7 mouse cellular contexts compared by ENCODE assay signal in genomic region chr4:116491119-116491536, GRCm38 (mm10). TPM values are rescaled to one million over a fixed set of nuclear protein-coding genes. Genes with fewer than 3 reads are reported as not detected.
DNase-seq lines count a peak whose midpoint lies in the region; ATAC-seq and TF ChIP-seq lines count a peak whose summit lies in the region.

No protein-coding gene starts in this region.

- peak; percentile 54 for DNase-seq in midbrain, embryonic 14.5 days
- DNase-seq in midbrain, embryonic 11.5 days (ENCODE audit: low spot score, missing footprints): no peak
- DNase-seq in kidney, adult 11 months: peak; percentile 26
- peak; percentile 90 for DNase-seq in lung, postnatal 36 days
- DNase-seq in embryo, embryonic 11 days: no peak

- H3K36me3 ChIP-seq in midbrain, embryonic 14.5 days (ENCODE audit: control insufficient read depth, insufficient read depth, low read length): no peaks in the 10 kb centered on the region
- no peaks in the 10 kb centered on the region for H3K36me3 ChIP-seq in midbrain, embryonic 11.5 days (ENCODE audit: control insufficient read depth, insufficient read depth, low read length)
- no peaks in the 10 kb centered on the region for H3K36me3 ChIP-seq in midbrain, embryonic 13.5 days

- no peak for TF ChIP-seq CTCF in embryonic fibroblast, embryonic 13.5 days (IDR thresholded peaks at IDR 0.05; ENCODE audit: borderline replicate concordance, insufficient read depth, low read length)

- 71% methylated on average over 2 of the region's 2 CpGs for WGBS in midbrain, embryonic 14.5 days
- 77% methylated on average over 2 of the region's 2 CpGs for WGBS in midbrain, embryonic 11.5 days
- 60% methylated on average over 2 of the region's 2 CpGs for WGBS in midbrain, embryonic 13.5 days

- H3K9ac ChIP-seq in midbrain, embryonic 14.5 days (replicated peaks; ENCODE audit: low read length): no peak overlapping the region
- H3K9ac ChIP-seq in midbrain, embryonic 11.5 days (ENCODE audit: low read length): no peak overlapping the region
- no peak overlapping the region for H3K9ac ChIP-seq in midbrain, embryonic 13.5 days (replicated peaks)

- no peak for TF ChIP-seq POLR2A in embryonic fibroblast, embryonic 13.5 days (IDR thresholded peaks at IDR 0.05; ENCODE audit: low read depth, low read length)

- ATAC-seq in midbrain, embryonic 14.5 days (ENCODE audit: low FRiP score, low TSS enrichment): no peak
- no peak for ATAC-seq in midbrain, embryonic 11.5 days (ENCODE audit: low FRiP score)
- no peak for ATAC-seq in midbrain, embryonic 13.5 days

- H3K27ac ChIP-seq in midbrain, embryonic 14.5 days (replicated peaks; ENCODE audit: low read depth, low read length): peak overlapping the region; percentile 17; the same call in 1 of the 2 replicates
- H3K27ac ChIP-seq in midbrain, embryonic 11.5 days (ENCODE audit: low read depth, low read length): no peak overlapping the region
- H3K27ac ChIP-seq in embryonic fibroblast, embryonic 13.5 days (ENCODE audit: insufficient read depth, low read length): peak overlapping the region; percentile 65
- H3K27ac ChIP-seq in midbrain, embryonic 13.5 days: no peak overlapping the region

- no peaks in the 10 kb centered on the region for H3K4me1 ChIP-seq in midbrain, embryonic 14.5 days (ENCODE audit: control insufficient read depth, insufficient read depth, low read length)
- H3K4me1 ChIP-seq in midbrain, embryonic 11.5 days (ENCODE audit: control insufficient read depth, insufficient read depth, low read length): no peaks in the 10 kb centered on the region
- peaks cover 2% of the 10 kb centered on the region for H3K4me1 ChIP-seq in embryonic fibroblast, embryonic 13.5 days (ENCODE audit: control insufficient read depth, insufficient read depth, low read length)
- no peaks in the 10 kb centered on the region for H3K4me1 ChIP-seq in midbrain, embryonic 13.5 days (replicated peaks)

- 0 out of 2 replicates have a peak, but pooled peaks cover 3% of the 10 kb centered on the region for H3K9me3 ChIP-seq in midbrain, embryonic 14.5 days (ENCODE audit: control insufficient read depth, low read length)
- H3K9me3 ChIP-seq in midbrain, embryonic 11.5 days (ENCODE audit: control insufficient read depth, low read length): no peaks in the 10 kb centered on the region
- no peaks in the 10 kb centered on the region for H3K9me3 ChIP-seq in midbrain, embryonic 13.5 days

- no peak overlapping the region for H3K4me2 ChIP-seq in midbrain, embryonic 14.5 days (ENCODE audit: low read length)
- no peak overlapping the region for H3K4me2 ChIP-seq in midbrain, embryonic 11.5 days
- no peak overlapping the region for H3K4me2 ChIP-seq in midbrain, embryonic 13.5 days (replicated peaks)

- no peak overlapping the region for H3K4me3 ChIP-seq in midbrain, embryonic 14.5 days (replicated peaks; ENCODE audit: low read depth, low read length)
- no peak overlapping the region for H3K4me3 ChIP-seq in midbrain, embryonic 11.5 days (ENCODE audit: low read depth, low read length)
- no peak overlapping the region for H3K4me3 ChIP-seq in embryonic fibroblast, embryonic 13.5 days (ENCODE audit: insufficient read depth, low read length)
- H3K4me3 ChIP-seq in midbrain, embryonic 13.5 days (replicated peaks): no peak overlapping the region

- H3K27me3 ChIP-seq in midbrain, embryonic 14.5 days (ENCODE audit: control insufficient read depth, insufficient read depth, low read length): no peaks in the 10 kb centered on the region
- no peaks in the 10 kb centered on the region for H3K27me3 ChIP-seq in midbrain, embryonic 11.5 days (ENCODE audit: control insufficient read depth, insufficient read depth, low read length)
- no peaks in the 10 kb centered on the region for H3K27me3 ChIP-seq in midbrain, embryonic 13.5 days

RNA-seq across cellular contexts. Expression of gene Ipp, which starts 16.2 kb away (rescaled TPM):
- polyA plus RNA-seq in midbrain, embryonic 14.5 days (2014; fragmentation: Nextera tagmentation; extraction: Ambion mirVana): 4.5 and 5.3 TPM in 2 replicates
- polyA plus RNA-seq in midbrain, embryonic 11.5 days (2014; fragmentation: Nextera tagmentation; extraction: Ambion mirVana): 4.6 and 5.4 TPM in 2 replicates
- polyA plus RNA-seq in embryonic fibroblast, embryonic 13.5 days (2011; ENCODE audit: insufficient read length, low read depth, missing spikeins): 9.1 and 9.3 TPM in 2 replicates
- polyA plus RNA-seq in midbrain, embryonic 13.5 days (2015; fragmentation: Nextera tagmentation; extraction: Ambion mirVana): 14.4 and 15.1 TPM in 2 replicates

RNA-seq across cellular contexts. Expression of gene Mast2, which starts 27.1 kb away (rescaled TPM):
- 65.0 and 83.6 TPM in 2 replicates for polyA plus RNA-seq in midbrain, embryonic 14.5 days (2014; fragmentation: Nextera tagmentation; extraction: Ambion mirVana)
- 31.9 and 35.6 TPM in 2 replicates for polyA plus RNA-seq in midbrain, embryonic 11.5 days (2014; fragmentation: Nextera tagmentation; extraction: Ambion mirVana)
- polyA plus RNA-seq in embryonic fibroblast, embryonic 13.5 days (2011; ENCODE audit: insufficient read length, low read depth, missing spikeins): 59.4 and 64.3 TPM in 2 replicates
- polyA plus RNA-seq in midbrain, embryonic 13.5 days (2015; fragmentation: Nextera tagmentation; extraction: Ambion mirVana): 45.0 and 47.0 TPM in 2 replicates

Comparison
In these comparisons a context has a peak if more than half of its experiments do, and no peak if none do; other contexts are left out.
1. DNase-seq: peak in midbrain, embryonic 14.5 days (single experiment), kidney, adult 11 months (single experiment) and lung, postnatal 36 days (single experiment); none in midbrain, embryonic 11.5 days (single experiment) and embryo, embryonic 11 days (single experiment).
2. H3K27ac ChIP-seq: peak in midbrain, embryonic 14.5 days (single experiment) and embryonic fibroblast, embryonic 13.5 days (single experiment); none in midbrain, embryonic 11.5 days (single experiment) and midbrain, embryonic 13.5 days (single experiment).